Mouse (Mus musculus): ENCODE measurements around the gene Ppp3ca. TPM values are rescaled to one million over a fixed set of nuclear protein-coding genes. Genes with fewer than 3 reads are reported as not detected.
A peak's percentile ranks its signal among the peaks of the same experiment; 100 is the strongest.

Gene Ppp3ca
- polyA plus RNA-seq (2015; fragmentation: Nextera tagmentation; extraction: Ambion mirVana): 8.5 and 10.2 TPM in 2 replicates

DNA sequence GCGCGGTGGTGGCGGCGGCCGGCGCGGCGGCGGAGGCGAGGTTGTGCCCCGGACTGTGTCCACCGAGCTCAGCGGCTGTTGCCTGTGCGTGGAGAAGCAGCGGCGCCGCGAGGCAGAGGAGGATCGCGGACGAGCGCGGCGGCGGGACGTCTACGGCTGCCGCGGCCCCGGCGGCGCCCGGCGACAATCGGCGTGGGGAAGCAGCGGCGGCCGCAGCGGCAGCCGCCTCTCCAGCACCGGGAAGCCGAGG lies at the start of gene Ppp3ca:
Gene Ppp3ca (plus strand): TSS at position 15 of the 250 bp plus-strand sequence.
- Histone ChIP-seq H3K4me2 (ENCODE audit: low read depth, low read length) (peak within 1 kb of the TSS; percentile 92), H3K4me1 (ENCODE audit: control insufficient read depth, low read depth, low read length) (peaks cover 7% of the 10 kb centered on the region; the same call in 1 of the 2 replicates), H3K27ac (ENCODE audit: low read length) (peak within 1 kb of the TSS; percentile 85), H3K9ac (ENCODE audit: low read depth, low read length) (peak within 1 kb of the TSS; percentile 89), H3K36me3 (ENCODE audit: control insufficient read depth, insufficient read depth) (no peaks in the 10 kb centered on the region), H3K9me3 (replicated peaks; ENCODE audit: control insufficient read depth, low read length) (no peaks in the 10 kb centered on the region), H3K27me3 (ENCODE audit: control insufficient read depth, insufficient read depth, low read depth, low read length) (no peaks in the 10 kb centered on the region; the same call in 1 of the 2 replicates), H3K4me3 (ENCODE audit: low read depth, low read length) (peak within 1 kb of the TSS; percentile 87)
- WGBS (ENCODE audit: insufficient replicate concordance): under 1% methylated on average over 42 of the region's 43 CpGs
- no peak for ATAC-seq (ENCODE audit: low read depth)

DNA sequence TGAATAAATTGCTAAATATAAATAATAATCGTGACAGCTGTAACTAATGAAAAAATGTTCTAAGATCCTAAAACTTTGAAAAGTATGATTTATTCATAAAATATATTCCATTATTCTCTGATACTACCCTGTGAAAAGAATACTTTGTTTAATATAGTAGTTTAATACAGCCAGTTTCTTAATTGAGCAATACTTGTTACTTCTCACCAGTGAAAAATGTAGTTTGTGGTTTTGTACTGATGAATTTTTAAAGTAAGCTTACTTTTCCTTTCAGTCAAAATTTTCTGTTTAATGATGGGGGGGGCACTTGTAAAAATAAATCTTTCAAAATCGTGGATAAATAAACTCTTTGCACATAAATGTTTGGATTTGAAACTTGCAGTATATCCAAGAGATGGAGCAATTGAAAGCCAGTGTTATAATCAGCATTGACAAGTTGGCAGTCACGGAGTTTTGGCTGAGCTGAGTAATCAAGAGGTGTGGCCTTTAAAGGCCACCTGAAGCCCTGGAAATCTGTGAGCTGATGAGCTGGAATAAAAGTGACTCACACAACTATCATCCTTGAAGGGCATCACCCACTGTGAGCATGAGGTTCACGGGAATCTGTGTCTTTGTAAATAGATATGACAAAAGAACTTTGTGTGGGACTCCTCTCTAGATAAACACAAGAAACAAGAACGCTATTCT lies 29.2 kb upstream of the Ppp3ca start:
- 57% methylated on average over 5 of the region's 5 CpGs for WGBS (ENCODE audit: insufficient replicate concordance)
- ATAC-seq (ENCODE audit: low read depth): no peak
- no peaks in the 10 kb centered on the region for H3K27me3 ChIP-seq (ENCODE audit: control insufficient read depth, insufficient read depth, low read depth, low read length)

DNA sequence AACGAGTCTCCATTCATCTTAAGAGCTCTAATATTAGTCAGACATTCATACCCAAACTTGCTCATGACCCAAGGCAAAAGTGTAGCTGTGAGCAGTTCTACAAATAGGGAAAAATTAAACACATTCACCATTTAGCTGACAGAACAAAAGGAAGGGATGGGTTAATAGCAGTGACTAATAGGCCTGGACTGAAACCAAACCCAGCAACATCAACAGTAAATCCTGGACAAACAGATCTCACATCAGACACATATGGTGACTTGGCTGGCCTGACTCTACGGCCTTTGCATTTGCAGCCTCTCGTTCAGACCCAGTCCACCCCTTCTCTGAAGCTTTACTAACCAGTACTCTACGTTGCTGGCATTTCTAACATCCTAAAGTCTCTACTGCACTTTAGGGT lies 19.0 kb upstream of the Ppp3ca start:
- Histone ChIP-seq H3K4me1 (ENCODE audit: control insufficient read depth, low read depth, low read length) (no peaks in the 10 kb centered on the region), H3K27me3 (ENCODE audit: control insufficient read depth, insufficient read depth, low read depth, low read length) (no peaks in the 10 kb centered on the region), H3K4me2 (ENCODE audit: low read depth, low read length) (no peak overlapping the region), H3K36me3 (ENCODE audit: control insufficient read depth, insufficient read depth) (no peaks in the 10 kb centered on the region), H3K9ac (ENCODE audit: low read depth, low read length) (no peak overlapping the region), H3K4me3 (ENCODE audit: low read depth, low read length) (no peak overlapping the region), H3K9me3 (replicated peaks; ENCODE audit: control insufficient read depth, low read length) (no peaks in the 10 kb centered on the region), H3K27ac (ENCODE audit: low read length) (no peak overlapping the region)
- 62% methylated on average over 4 of the region's 4 CpGs for WGBS (ENCODE audit: insufficient replicate concordance)
- ATAC-seq (ENCODE audit: low read depth): no peak

More for the DNA sequence above, 29.2 kb upstream of the Ppp3ca start:
- Histone ChIP-seq H3K9ac (ENCODE audit: low read depth, low read length) (no peak overlapping the region), H3K4me2 (ENCODE audit: low read depth, low read length) (no peak overlapping the region), H3K4me3 (ENCODE audit: low read depth, low read length) (no peak overlapping the region), H3K27ac (ENCODE audit: low read length) (no peak overlapping the region), H3K36me3 (ENCODE audit: control insufficient read depth, insufficient read depth) (no peaks in the 10 kb centered on the region), H3K9me3 (replicated peaks; ENCODE audit: control insufficient read depth, low read length) (no peaks in the 10 kb centered on the region), H3K4me1 (ENCODE audit: control insufficient read depth, low read depth, low read length) (no peaks in the 10 kb centered on the region)

DNA sequence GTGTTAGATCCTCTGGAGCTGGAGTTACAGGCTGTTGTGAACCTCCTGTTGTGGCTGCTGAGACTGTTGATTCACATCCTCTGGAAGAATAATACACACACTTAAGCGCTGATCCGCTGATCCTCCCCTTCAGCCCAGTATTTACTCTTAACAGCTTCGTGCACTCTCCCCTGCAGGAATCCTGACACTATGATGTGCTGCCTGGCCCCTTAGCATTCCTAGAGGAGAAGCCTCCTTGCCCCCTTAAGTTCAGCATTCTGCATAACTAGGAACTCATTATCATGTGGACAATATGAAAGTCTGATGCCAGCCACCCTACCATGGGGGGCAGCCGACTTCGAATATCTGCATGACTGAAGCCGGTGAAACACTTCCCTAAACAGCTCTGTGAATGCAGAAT lies 18.4 kb upstream of the Ppp3ca start:
- WGBS (ENCODE audit: insufficient replicate concordance): 47% methylated on average over 6 of the region's 6 CpGs
- ATAC-seq (ENCODE audit: low read depth): no peak
- no peaks in the 10 kb centered on the region for H3K27me3 ChIP-seq (ENCODE audit: control insufficient read depth, insufficient read depth, low read depth, low read length)
- no peaks in the 10 kb centered on the region for H3K9me3 ChIP-seq (replicated peaks; ENCODE audit: control insufficient read depth, low read length)
- H3K27ac ChIP-seq (ENCODE audit: low read length): no peak overlapping the region
- H3K36me3 ChIP-seq (ENCODE audit: control insufficient read depth, insufficient read depth): no peaks in the 10 kb centered on the region
- no peak overlapping the region for H3K4me3 ChIP-seq (ENCODE audit: low read depth, low read length)
- H3K9ac ChIP-seq (ENCODE audit: low read depth, low read length): no peak overlapping the region
- no peak overlapping the region for H3K4me2 ChIP-seq (ENCODE audit: low read depth, low read length)
- H3K4me1 ChIP-seq (ENCODE audit: control insufficient read depth, low read depth, low read length): no peaks in the 10 kb centered on the region

DNA sequence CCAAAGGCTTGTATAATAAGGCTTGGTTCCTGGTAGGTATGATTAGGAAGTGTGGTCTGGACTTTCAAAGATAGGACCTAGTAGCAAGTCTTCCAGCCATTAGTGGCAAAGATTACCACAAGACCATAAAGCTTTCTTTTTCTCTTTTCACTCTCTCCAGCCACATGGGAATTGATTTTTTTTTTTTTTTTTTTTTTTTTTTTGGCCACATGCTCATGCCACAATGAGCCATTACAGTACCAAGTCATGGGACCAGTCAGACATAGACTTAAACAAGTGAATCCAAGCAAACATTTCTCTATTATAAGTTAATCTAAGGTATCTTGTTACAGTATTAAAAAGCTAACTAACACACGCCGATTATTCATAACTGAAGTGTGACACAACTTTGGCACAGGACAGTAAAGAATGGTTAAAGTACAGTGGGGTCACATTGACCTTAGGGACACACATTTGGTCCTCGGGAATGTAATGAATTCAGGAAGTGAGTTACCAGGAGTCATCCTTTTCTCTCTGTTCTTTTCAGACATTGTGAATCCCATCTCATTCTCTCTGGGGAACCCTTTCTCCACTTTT lies 13.4 kb upstream of the Ppp3ca start:
- Histone ChIP-seq H3K27ac (ENCODE audit: low read length) (no peak overlapping the region), H3K27me3 (ENCODE audit: control insufficient read depth, insufficient read depth, low read depth, low read length) (no peaks in the 10 kb centered on the region), H3K9ac (ENCODE audit: low read depth, low read length) (no peak overlapping the region), H3K36me3 (ENCODE audit: control insufficient read depth, insufficient read depth) (no peaks in the 10 kb centered on the region), H3K4me1 (ENCODE audit: control insufficient read depth, low read depth, low read length) (no peaks in the 10 kb centered on the region), H3K4me2 (ENCODE audit: low read depth, low read length) (no peak overlapping the region), H3K9me3 (replicated peaks; ENCODE audit: control insufficient read depth, low read length) (no peaks in the 10 kb centered on the region), H3K4me3 (ENCODE audit: low read depth, low read length) (no peak overlapping the region)
- 58% methylated on average over 3 of the region's 3 CpGs for WGBS (ENCODE audit: insufficient replicate concordance)
- ATAC-seq (ENCODE audit: low read depth): no peak

DNA sequence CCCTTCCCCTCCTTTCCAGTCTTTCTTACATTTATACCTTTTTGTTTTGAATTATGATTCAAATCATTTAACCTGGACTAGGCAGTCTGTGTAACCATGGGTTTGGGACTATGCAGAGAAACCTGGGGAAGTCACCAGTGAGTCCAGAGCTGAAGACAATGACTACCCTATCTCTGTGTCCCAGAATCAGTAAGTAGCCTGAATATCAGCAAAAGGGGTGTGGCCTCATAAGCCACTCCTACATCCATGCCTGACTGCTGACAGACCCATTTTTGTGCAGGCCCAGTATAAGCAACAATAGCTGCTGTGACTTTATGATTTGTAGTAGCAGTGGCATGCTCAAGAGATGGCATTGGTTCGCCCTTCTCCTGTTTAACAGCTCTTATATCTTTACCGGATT lies 11.2 kb upstream of the Ppp3ca start:
- H3K27me3 ChIP-seq (ENCODE audit: control insufficient read depth, insufficient read depth, low read depth, low read length): no peaks in the 10 kb centered on the region
- no peak overlapping the region for H3K27ac ChIP-seq (ENCODE audit: low read length)
- ATAC-seq (ENCODE audit: low read depth): peak; percentile 64
- 79% methylated on average over 2 of the region's 2 CpGs for WGBS (ENCODE audit: insufficient replicate concordance)
- H3K36me3 ChIP-seq (ENCODE audit: control insufficient read depth, insufficient read depth): no peaks in the 10 kb centered on the region
- H3K9me3 ChIP-seq (replicated peaks; ENCODE audit: control insufficient read depth, low read length): no peaks in the 10 kb centered on the region
- H3K4me2 ChIP-seq (ENCODE audit: low read depth, low read length): no peak overlapping the region
- no peak overlapping the region for H3K9ac ChIP-seq (ENCODE audit: low read depth, low read length)
- H3K4me1 ChIP-seq (ENCODE audit: control insufficient read depth, low read depth, low read length): no peaks in the 10 kb centered on the region
- H3K4me3 ChIP-seq (ENCODE audit: low read depth, low read length): no peak overlapping the region

DNA sequence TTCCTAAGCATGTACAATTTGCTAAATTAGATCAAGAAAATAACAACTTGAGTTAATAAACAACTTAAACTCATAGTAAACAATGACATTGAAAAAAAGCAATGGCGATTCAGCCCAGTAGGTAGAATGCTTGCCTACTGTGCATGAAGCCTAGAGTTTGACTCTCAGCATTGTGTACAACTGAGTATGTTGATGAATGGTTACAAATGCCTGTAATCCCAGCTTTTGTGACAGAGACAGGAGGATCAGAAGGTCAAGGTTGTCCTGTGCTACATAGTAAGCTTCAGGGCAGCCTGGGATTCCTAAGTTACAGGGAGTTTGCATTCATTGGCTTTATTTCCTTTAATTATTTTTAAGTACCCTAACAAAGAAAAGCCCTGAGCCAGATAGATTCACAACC lies 4.8 kb upstream of the Ppp3ca start:
- Histone ChIP-seq H3K27me3 (ENCODE audit: control insufficient read depth, insufficient read depth, low read depth, low read length) (no peaks in the 10 kb centered on the region), H3K27ac (ENCODE audit: low read length) (no peak overlapping the region), H3K4me1 (ENCODE audit: control insufficient read depth, low read depth, low read length) (peaks cover 4% of the 10 kb centered on the region; the same call in 1 of the 2 replicates), H3K9ac (ENCODE audit: low read depth, low read length) (no peak overlapping the region), H3K4me2 (ENCODE audit: low read depth, low read length) (no peak overlapping the region), H3K9me3 (replicated peaks; ENCODE audit: control insufficient read depth, low read length) (no peaks in the 10 kb centered on the region), H3K4me3 (ENCODE audit: low read depth, low read length) (no peak overlapping the region), H3K36me3 (ENCODE audit: control insufficient read depth, insufficient read depth) (no peaks in the 10 kb centered on the region)
- WGBS (ENCODE audit: insufficient replicate concordance): 54% methylated on average over 1 of the region's 1 CpGs
- no peak for ATAC-seq (ENCODE audit: low read depth)

DNA sequence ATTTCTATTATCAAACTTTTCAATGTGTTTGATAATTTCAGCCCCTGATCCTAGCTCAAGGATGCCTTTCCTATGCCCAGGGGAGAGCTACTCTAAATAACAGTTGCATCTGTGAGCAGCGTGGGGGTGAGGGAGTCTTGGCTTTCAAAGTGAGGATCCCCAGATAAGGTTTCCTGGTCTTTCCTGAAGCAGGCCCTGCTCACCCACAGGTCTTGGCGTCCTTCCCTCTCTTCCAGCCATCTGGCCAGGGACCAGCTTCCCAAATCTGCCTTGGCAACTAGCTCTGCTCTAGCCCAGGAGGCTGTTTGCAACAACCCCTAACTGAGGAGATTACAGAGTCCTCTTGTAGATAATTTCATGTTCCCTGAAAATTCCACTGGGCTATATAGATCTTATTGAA lies 1.9 kb upstream of the Ppp3ca start:
- no peaks in the 10 kb centered on the region; the same call in 1 of the 2 replicates for H3K27me3 ChIP-seq (ENCODE audit: control insufficient read depth, insufficient read depth, low read depth, low read length)
- peaks cover 7% of the 10 kb centered on the region; the same call in 1 of the 2 replicates for H3K4me1 ChIP-seq (ENCODE audit: control insufficient read depth, low read depth, low read length)
- no peak for ATAC-seq (ENCODE audit: low read depth)
- H3K36me3 ChIP-seq (ENCODE audit: control insufficient read depth, insufficient read depth): no peaks in the 10 kb centered on the region
- no peak overlapping the region for H3K4me3 ChIP-seq (ENCODE audit: low read depth, low read length)
- no peaks in the 10 kb centered on the region for H3K9me3 ChIP-seq (replicated peaks; ENCODE audit: control insufficient read depth, low read length)
- H3K27ac ChIP-seq (ENCODE audit: low read length): no peak overlapping the region
- no peak overlapping the region for H3K9ac ChIP-seq (ENCODE audit: low read depth, low read length)
- H3K4me2 ChIP-seq (ENCODE audit: low read depth, low read length): no peak overlapping the region
- 55% methylated on average over 2 of the region's 2 CpGs for WGBS (ENCODE audit: insufficient replicate concordance)

DNA sequence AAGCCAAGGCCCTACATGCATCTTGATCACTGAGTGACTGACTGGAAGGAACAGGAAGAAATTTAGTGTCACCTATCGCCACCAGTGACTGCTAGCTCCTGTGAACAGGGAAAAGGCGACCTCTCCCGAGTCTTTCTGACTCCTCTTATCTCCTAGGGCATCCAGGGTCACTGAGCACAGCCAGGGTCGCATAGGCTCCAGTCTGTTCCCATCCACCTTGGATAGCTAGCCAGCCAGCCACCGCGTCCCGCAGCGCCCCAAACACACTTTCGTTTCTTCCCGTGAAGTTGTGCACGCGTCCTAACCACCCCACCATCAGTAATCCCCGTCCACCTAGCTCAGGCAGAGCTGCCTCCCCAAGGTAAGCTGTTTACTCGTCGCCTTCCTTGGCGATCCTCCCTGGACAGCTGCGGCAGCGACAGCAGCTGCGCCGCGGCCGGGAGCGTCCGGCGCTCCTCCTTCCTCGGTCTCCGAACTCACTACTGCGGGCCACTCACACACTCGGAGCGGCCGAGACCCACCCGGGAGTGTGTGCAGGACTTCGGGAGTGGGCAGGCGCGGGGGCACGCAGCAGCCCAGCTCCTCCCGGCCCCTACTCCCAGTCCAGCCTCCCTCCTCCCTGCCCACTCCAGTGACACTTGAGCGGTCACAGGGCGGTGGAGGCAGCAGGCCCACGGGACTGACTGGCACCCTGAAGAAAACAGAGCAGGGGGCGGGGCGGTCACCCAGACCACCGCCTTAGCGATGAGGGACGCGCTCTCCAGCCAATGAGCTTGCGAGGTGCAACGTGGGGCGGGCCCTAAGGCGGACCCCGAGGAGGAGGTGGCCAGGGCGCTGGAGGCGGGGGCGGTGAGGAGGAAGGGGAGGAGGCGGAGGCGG lies 454 bp upstream of the Ppp3ca start:
- Histone ChIP-seq H3K4me2 (ENCODE audit: low read depth, low read length) (peak overlapping the region; percentile 92), H3K4me1 (ENCODE audit: control insufficient read depth, low read depth, low read length) (peaks cover 7% of the 10 kb centered on the region; the same call in 1 of the 2 replicates), H3K27ac (ENCODE audit: low read length) (peak overlapping the region; percentile 84), H3K4me3 (ENCODE audit: low read depth, low read length) (peak overlapping the region; percentile 87), H3K27me3 (ENCODE audit: control insufficient read depth, insufficient read depth, low read depth, low read length) (no peaks in the 10 kb centered on the region; the same call in 1 of the 2 replicates), H3K36me3 (ENCODE audit: control insufficient read depth, insufficient read depth) (no peaks in the 10 kb centered on the region), H3K9me3 (replicated peaks; ENCODE audit: control insufficient read depth, low read length) (no peaks in the 10 kb centered on the region), H3K9ac (ENCODE audit: low read depth, low read length) (peak overlapping the region; percentile 89)
- ATAC-seq (ENCODE audit: low read depth): peak; percentile 97
- under 1% methylated on average over 51 of the region's 56 CpGs for WGBS (ENCODE audit: insufficient replicate concordance)

Data from liver, embryonic 16.5 days (tissue).